Mouse (Mus musculus): Measurements from ENCODE around the gene Nat8f6. TPM values are rescaled to one million over a fixed set of nuclear protein-coding genes. Genes with fewer than 3 reads are reported as not detected.

The Nat8f6 gene
- total RNA-seq, 4 experiments from 2014 or later: not detected

Small RNA genes within 50 kb of the gene (microRNA-seq; reads per million reads assigned to microRNA genes)
- not detected for gene Mir6375

Other genes starting within 250 kb of the Nat8f6 start
- gene Alms1, start 233.4 kb downstream of the Nat8f6 start, total RNA-seq (2022): under 1 TPM; 0.53 to 0.80 (median 0.66) TPM
- gene Nat8f7, start 107.7 kb downstream of the Nat8f6 start, total RNA-seq (2022): under 1 TPM in 1 of 4 experiments, not detected in 3; 0.18 TPM
- gene Nat8f3, start 55.2 kb downstream of the Nat8f6 start, total RNA-seq (2022): under 1 TPM in 2 of 4 experiments, not detected in 2; 0.18 to 0.24 TPM
- gene Nat8f5, start within 50 bp of the Nat8f6 start, total RNA-seq (2022): not detected
- not detected for gene Nat8, start 11.1 kb upstream of the Nat8f6 start, total RNA-seq (2022)
- gene Nat8f2, start 48.2 kb upstream of the Nat8f6 start, total RNA-seq (2022): under 1 TPM in 1 of 4 experiments, not detected in 3; 0.13 TPM
- gene Nat8f4, start 83.9 kb upstream of the Nat8f6 start, total RNA-seq (2022): under 1 TPM in 1 of 4 experiments, not detected in 3; 0.13 TPM
- gene Tprkb, start 90.9 kb upstream of the Nat8f6 start, total RNA-seq (2022): 10 to 100 TPM; 17.1 to 24.6 (median 20.0) TPM
- 1 to 10 TPM; 1.3 to 2.8 (median 1.9) TPM for gene Nat8f1, start 94.7 kb upstream of the Nat8f6 start, total RNA-seq (2022)
- 10 to 100 TPM; 19.5 to 23.2 (median 22.1) TPM for gene Dusp11, start 140.7 kb upstream of the Nat8f6 start, total RNA-seq (2022)
- not detected for gene Figla, start 195.2 kb upstream of the Nat8f6 start, total RNA-seq (2022)
- under 1 TPM in 3 of 4 experiments, not detected in 1; 0.02 to 0.16 (median 0.15) TPM for gene Add2, start 207.7 kb upstream of the Nat8f6 start, total RNA-seq (2022)

Measured in gastrocnemius, adult 8-10 months (tissue).